Mouse (Mus musculus) MN1 (cell line): ENCODE results near the gene Chst8.

ENCODE experiments used
- DNase-seq: peaks from one replicate; pipeline ENCODE4 v3.0.0-alpha.2; 2016; ENCODE audit warnings: low spot score

Gene Chst8

GRCm38 (mm10) chr7:34799950-34800511 is 12.5 kb downstream of the Chst8 start:
- DNase-seq: peak; percentile 80

GRCm38 (mm10) chr7:34799404-34799771 is 13.1 kb downstream of the Chst8 start:
- peak; percentile 32 for DNase-seq

- DNase-seq: peak; percentile 50
These were observed 13.8 kb downstream of the Chst8 start for GRCm38 (mm10) chr7:34798441-34799403.

GRCm38 (mm10) chr7:34798039-34798438 is 14.5 kb downstream of the Chst8 start:
- peak; percentile 30 for DNase-seq

GRCm38 (mm10) chr7:34790459-34790858 is 22.1 kb downstream of the Chst8 start:
- no peak for DNase-seq

- no peak for DNase-seq
These were observed 25.3 kb downstream of the Chst8 start for GRCm38 (mm10) chr7:34787171-34787570.

GRCm38 (mm10) chr7:34785052-34785451 is 27.5 kb downstream of the Chst8 start:
- no peak for DNase-seq

- no peak for DNase-seq
These were observed 28.0 kb downstream of the Chst8 start for GRCm38 (mm10) chr7:34784469-34784868.

GRCm38 (mm10) chr7:34781988-34782387 is 30.5 kb downstream of the Chst8 start:
- DNase-seq: no peak

GRCm38 (mm10) chr7:34781217-34781616 is 31.3 kb downstream of the Chst8 start:
- no peak for DNase-seq

GRCm38 (mm10) chr7:34778426-34778825 is 34.1 kb downstream of the Chst8 start:
- no peak for DNase-seq

GRCm38 (mm10) chr7:34775659-34776058 is 36.9 kb downstream of the Chst8 start:
- DNase-seq: no peak

- no peak for DNase-seq
These were observed 37.6 kb downstream of the Chst8 start for GRCm38 (mm10) chr7:34774947-34775346.

- DNase-seq: peak; percentile 25
These were observed 38.5 kb downstream of the Chst8 start for GRCm38 (mm10) chr7:34774020-34774419.

- no peak for DNase-seq
These were observed 39.2 kb downstream of the Chst8 start for GRCm38 (mm10) chr7:34773309-34773708.

- DNase-seq: no peak
These were observed 43.0 kb downstream of the Chst8 start for GRCm38 (mm10) chr7:34769531-34769930.

GRCm38 (mm10) chr7:34764250-34765148 is 48.0 kb downstream of the Chst8 start:
- peak; percentile 30 for DNase-seq

GRCm38 (mm10) chr7:34759378-34759822 is 53.1 kb downstream of the Chst8 start:
- DNase-seq: peak; percentile 44

- DNase-seq: peak; percentile 21
These were observed 53.8 kb downstream of the Chst8 start for GRCm38 (mm10) chr7:34758721-34759120.

GRCm38 (mm10) chr7:34757513-34757912 is 55.0 kb downstream of the Chst8 start:
- no peak for DNase-seq

GRCm38 (mm10) chr7:34753140-34753886 is 59.2 kb downstream of the Chst8 start:
- no peak for DNase-seq
